Mouse (Mus musculus): ENCODE measurements around the gene Nsun7.
"Not testable (repeated sequence)": the region's sequence is repeated elsewhere in the genome, so short reads cannot be mapped to it uniquely, and the experiment has no call there.

Nsun7 gene

DNA sequence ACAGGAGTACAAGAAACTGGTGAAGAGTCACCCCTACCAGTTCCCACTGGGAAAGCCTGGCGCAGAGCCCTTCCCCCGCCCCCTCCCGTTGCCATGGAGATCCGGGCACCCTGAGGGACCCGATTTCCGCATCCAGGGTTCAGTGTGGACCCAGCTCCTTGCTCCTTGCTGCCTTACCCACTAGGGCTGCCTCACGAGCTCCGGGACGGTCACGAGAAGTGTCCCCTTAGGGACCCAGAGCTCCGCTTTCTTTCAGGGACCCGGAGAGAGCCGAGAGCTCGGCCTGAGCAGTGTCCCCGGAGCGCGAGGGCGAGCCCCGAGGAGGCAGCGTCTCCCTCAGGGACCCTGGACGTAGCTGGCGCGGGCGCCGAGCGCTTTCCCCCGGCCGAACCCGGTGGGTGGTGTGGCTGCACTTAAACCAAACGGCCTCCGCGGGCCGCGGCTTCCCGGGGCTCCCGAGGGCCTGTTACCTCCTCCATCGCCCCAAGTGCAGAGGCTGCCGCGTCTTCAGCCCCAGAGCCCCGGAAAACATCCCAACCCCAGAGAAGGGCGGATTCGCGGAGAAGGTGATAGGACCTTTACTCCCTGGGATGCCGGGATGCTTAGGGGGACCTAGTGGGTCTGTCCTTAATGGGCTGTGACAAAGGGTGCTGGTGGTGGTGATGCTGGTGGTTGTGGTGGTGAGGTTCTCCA lies at the start of gene Nsun7:
TSS of gene Nsun7 (plus strand) at position 142 of the 693 bp plus-strand sequence.
- in situ Hi-C loops (cut with MboI, MseI) = no loop called here

DNA sequence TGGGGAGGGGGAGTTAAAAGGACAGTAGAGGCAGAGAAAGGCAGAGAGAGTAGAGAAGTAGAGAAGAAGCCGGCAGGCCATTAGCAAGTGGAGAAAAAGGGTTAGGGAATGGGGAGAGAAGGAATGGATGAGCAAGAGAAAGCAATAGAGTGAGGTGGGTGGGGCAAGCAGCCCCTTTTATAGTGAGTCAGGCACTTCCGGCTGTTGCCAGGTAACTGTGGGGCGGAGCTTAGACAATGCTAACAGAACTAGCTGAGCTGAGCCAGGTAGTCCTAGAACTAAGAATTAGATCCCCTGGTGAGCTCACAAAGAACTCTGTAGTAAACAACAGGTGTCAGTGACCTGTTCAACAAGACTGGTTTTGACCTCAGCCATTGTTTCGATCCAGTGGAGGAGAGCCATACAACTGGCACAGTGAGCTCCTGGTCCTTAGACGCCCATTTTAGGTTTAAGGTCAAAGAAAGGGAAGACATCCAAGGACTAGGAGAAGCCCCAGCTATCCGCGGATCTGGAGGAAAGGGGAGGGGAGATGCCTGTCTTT lies 45.2 kb upstream of the Nsun7 start:
- in situ Hi-C loops (cut with MboI, MseI) = no loop called here

DNA sequence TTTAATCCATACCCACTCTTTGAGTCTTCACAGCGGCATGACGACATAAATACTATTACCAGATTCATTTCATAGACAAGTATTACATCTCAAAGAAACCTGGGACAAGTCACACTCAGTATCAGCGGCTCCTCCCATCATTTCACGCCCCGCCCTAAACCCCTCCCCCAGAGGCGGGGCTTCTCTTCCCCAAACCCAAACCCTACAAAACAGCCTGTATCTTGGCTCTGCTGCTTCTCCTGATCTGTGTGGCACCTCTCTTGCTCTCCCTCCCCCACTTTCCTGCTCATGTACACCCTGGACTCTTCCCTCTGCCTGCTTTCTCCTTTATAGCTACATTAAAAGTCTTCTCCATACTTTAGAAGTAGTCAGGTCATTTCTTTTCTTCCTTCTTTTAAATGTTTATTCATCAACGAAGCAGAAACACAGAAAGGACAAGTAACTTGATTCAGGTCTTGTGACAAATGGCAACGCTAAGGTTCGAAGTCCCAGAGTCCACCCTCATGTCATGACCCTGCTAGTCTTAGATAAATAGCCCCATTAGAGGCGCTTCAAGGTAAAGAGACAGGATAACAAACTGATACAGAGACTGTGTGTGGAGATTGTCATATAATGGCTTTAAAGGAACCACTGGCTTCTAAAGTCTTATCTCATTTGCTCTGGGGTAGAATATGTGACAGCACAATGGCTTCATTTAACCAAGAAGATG lies 44.0 kb upstream of the Nsun7 start:
- in situ Hi-C loops (cut with MboI, MseI) = no loop called here

DNA sequence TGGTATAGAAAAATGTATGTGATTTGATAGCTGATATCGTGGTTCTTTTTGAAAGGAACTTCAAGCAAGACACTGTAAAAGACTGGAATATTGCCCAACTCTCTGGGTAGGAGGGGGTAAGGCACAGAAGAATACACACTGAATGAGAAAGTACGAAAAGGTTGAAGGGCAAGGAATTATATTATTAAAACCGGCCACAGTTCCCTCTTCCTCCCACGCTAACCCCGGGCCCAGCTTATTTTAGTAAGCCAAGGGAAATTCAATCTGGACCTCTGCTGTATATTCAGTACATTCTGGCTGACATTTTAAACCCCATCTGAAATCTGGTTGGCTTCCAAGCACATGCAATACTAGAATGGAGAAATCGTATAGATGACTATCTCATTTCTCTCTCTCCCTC lies 40.0 kb upstream of the Nsun7 start:
- in situ Hi-C loops (cut with MboI, MseI) = no loop called here

DNA sequence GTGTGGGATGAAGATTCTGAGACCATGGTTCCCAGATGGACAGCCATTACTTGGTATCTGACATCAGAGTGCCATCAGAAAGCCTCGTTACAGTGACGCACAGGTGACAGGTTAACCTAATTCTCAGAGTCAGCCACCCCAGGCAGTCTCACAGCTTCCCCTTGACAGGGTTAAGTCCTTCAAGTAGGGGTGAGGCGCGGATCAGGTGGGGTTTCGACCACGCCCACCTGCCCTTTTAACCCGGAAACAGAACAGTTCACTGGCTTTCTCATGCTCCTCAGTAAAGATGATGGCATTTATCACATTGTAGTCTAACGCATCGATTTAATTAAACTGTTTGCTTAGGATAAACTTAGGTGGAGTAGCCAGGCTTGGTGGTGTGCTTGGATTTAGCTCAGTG lies 39.1 kb upstream of the Nsun7 start:
- in situ Hi-C loops (cut with MboI, MseI) = no loop called here

DNA sequence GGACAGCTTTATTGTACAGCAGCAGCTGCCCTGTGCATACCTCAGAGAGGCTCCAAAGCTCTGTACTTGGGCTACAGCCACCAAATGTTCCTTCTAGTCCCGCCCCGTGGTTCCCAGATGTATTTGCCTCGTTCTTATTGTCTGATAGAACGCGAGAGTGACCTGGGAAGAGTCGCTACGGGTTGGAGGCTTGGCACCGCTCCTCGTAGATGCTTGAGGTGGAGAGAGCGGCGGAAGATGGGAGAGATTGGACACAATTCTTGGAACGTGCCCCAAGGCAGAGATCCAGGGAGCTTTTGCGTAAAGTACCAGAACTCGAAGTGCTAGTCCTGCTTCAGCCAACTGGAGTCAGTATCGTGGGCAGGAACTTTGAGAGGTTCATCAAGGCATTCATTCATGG lies 36.8 kb upstream of the Nsun7 start:
- in situ Hi-C loops (cut with MboI, MseI) = no loop called here

DNA sequence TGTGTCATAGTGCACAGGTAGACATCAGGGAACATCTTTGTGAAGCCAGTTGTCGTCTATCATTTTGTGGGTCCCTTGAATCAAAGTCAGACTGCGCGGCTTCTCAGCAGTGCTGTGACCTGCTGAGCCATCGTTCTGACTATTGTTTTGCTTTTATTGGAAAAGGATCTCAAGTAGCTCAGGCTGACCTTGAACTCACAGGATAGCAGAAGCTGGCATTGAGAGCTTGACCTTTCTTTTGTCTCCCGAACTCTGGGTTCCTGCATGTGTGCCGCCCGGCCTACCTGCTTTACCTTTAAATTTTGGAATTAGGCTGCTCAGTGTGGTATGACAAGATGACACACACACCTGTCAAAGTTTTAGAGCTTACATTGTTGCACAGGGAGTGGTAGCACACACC lies 33.2 kb upstream of the Nsun7 start:
- in situ Hi-C loops (cut with MboI, MseI) = loop anchor here (5.0 to 25.0 kb wide), 2 partner anchors 64 to 239 kb away; no protein-coding TSS in a partner anchor

DNA sequence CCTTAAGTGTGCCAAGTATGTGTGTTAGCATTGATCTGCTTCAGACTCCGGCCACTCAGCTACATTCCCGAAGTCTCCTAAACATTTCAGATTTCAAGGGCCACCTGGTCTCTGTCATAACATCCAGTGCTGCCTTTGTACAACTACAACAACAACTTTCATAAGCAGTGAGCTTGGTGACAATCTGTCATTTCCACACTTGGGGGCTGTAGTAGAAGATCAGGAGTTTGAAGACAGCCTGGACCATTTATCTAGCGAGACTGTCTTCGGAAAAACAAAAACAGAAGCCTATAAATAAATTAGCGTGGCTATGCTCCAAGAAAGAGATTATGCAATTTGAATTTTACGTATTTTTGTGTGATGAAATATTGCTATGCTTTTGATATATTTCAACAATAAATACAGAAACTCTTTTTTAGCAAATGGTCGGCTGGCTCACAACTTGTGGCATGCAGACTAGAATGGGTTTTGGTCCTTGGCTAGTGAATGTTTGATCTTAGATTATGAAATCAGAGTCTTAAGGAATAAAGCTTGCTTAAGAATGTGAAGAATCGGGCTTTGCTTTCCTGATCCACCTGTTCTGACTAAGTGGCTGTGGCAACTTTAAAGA lies 27.9 kb upstream of the Nsun7 start:
- in situ Hi-C loops (cut with MboI, MseI) = loop anchor here in 1 of 2 experiments (25.0 kb wide), 1 partner anchor 244 kb away; no protein-coding TSS in a partner anchor

DNA sequence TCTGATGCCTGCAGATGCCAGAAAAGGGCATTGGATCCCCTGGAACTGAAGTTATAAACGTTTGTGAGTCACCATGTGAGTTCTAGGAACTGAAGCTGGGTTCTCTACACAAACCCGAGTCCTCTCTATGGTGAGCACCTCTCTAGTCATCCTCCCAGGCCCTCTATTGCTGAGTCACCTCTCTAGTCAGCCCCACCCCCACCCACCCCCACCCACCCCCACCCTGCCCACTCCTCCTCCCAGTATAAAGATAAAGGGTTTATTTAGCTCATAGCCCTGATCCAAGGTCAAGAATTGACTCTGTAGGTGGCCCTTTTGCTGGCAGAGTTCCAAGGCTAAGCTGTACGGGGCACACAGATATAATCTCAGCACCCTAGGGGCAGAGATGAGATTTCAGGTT lies 27.2 kb upstream of the Nsun7 start:
- in situ Hi-C loops (cut with MboI, MseI) = loop anchor here in 1 of 2 experiments (25.0 kb wide), 1 partner anchor 245 kb away; no protein-coding TSS in a partner anchor

DNA sequence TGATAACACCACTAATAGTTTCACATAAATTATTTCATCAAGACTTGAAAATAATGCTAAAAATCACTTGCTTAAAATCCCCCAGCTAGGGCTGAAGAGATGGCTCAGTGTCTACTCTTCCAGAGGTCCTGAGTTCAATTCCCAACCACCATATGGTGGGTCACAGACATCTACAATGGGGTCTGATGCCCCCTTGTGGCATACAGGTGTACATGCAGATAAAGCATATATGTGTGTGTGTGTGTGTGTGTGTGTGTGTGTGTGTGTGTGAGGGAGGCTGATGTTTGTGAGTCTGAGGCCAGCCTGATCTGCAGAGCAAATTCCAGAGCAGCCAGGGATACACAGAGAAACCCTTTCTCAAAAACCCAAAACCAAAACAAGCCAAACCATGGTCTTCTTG lies 17.8 kb upstream of the Nsun7 start:
- in situ Hi-C loops (cut with MboI, MseI) = loop anchor here in 1 of 2 experiments (25.0 kb wide), 1 partner anchor 255 kb away; no protein-coding TSS in a partner anchor

DNA sequence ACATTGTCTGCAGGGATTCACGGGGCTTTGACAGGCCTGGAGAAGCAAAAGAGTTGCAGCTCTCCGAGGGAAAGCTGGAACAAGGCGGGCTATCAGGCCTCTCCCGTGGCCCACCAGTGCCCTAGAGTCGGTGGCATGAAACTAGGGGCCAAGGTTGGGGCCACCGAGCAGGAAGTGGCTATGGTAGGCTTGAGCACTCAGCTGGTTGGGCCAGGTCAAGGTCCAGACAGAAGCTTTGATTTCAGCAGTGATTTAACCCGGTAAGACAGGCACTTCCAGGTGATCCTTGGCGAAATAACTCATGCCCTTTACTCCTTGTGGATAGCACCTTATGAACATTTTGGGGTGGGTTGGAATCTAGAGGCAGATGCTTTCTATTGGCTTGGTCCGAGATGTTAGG lies 16.2 kb upstream of the Nsun7 start:
- in situ Hi-C loops (cut with MboI, MseI) = loop anchor here in 1 of 2 experiments (25.0 kb wide), 1 partner anchor 256 kb away; no protein-coding TSS in a partner anchor

DNA sequence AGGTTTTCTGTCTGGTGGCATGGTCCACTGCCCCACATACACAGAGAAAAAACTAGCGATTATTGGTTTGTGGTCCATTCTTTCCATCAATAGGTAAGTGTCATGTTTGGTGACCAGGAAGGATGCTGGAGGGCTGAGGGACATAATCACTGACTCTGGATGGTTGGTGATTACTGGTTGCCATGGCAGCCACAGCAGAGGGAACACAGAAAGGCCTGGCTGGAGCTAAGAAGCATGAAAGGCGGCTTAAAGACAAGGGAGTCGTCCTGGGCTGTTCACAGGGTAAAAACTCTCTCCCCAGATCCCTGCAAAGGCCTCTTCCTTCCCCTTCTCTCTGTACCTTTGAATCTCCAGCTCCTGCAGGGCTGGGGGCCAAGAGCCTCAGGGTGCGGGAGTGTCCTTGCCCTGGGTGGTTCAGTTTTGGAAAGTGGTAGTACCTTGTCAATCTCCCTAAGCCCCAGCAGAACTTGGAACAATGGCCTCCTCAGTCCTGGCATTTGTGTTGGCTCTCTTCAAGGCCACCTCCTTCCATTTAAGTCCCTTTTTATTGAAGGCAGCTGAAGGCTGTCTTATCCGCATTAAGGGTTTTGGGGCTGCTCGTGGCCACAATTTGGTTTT lies 15.5 kb upstream of the Nsun7 start:
- in situ Hi-C loops (cut with MboI, MseI) = loop anchor here in 1 of 2 experiments (25.0 kb wide), 1 partner anchor 257 kb away; no protein-coding TSS in a partner anchor

DNA sequence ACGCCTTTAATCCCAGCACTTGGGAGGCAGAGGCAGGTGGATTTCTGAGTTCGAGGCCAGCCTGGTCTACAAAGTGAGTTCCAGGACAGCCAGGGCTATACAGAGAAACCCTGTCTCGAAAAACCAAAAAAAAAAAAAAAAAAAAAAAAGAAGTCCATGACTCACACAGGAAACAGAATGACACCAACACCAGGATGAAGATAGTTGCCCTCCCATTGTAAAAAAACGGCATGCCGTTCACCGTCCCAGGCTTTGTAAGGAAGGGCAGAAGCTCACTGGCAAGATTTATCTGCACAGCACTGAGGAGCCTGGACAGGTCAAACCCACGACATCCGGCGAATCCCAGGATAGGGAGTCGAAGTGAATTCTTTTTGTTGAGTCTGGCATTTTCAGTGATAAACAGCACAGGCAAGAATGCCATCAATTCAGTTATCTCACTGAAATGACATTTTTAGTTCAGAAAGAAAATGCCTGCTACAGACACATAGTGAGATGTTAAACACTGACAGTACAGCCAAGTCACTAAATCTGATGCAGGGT lies 13.7 kb upstream of the Nsun7 start:
- in situ Hi-C loops (cut with MboI, MseI) = loop anchor here in 1 of 2 experiments (25.0 kb wide), 1 partner anchor 259 kb away; no protein-coding TSS in a partner anchor

DNA sequence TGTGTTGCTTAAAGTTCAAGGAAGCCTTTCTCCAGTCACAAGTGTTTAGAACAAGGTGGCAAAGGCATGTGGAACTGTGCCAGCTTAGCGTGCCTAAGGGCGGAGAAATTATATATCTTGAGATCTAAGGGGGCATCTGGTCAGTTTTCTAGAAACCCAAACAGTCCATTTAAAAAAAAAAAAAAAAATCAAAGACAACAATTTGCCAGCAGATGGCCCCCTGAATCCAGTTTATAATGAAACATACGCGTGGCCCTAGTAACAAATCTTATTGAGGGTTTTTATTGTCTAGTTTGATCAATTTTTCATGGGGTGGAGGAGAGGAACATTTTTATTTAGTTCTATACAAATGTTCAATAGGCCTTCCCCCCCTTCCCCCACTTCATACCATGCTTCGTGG lies 6.5 kb upstream of the Nsun7 start:
- in situ Hi-C loops (cut with MboI, MseI) = no loop called here

DNA sequence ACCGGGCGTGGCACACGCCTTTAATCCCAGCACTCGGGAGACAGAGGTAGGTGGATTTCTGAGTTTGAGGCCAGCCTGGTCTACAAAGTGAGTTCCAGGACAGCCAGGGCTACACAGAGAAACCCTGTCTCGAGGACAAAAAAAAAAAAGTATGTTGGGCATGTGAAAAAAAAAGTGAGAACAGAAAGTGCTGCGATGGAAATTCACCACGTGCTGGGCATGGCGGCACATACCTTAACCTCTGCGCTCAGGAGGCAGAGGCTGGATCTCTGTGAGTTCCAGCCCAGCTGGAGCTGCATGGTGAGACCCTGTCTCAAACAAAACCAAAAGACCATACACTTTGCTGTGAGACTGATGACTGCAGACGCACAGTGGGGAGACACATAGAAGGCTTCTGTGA lies 4.7 kb upstream of the Nsun7 start:
- in situ Hi-C loops (cut with MboI, MseI) = no loop called here

DNA sequence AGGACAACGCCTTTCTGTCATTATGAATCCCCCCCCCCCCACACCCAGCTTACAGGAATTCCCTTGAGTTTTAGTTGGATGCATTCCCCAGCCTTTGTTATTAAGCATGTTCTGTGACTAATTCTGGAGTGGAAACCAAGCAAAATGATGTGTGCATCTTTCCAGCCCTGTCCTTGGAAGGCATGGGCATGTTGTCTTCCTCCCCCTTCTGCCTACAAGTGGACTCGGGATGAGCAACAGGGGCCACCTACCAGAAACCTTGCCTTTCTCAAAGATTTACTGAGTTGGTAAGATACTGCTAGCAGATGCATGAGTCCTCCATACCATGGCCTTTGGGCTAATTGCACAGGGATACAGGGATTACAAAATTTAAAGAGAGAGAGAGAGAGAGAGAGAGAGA lies 697 bp upstream of the Nsun7 start:
- in situ Hi-C loops (cut with MboI, MseI) = no loop called here

DNA sequence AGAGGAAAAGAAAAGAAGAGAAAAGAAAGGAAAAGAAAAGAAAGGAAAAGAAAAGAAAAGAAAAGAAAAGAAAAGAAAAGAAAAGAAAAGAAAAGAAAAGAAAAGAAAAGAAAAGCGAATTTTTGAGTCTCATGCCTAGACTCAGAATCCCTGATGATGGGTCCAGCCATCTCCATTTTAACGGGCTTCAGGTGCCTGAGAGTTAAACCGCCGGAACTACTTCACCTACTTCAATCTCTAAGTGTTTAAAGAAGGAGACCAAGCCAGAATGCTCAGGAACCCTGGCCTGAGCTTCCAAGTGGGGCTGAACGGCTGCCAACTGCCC lies 304 bp upstream of the Nsun7 start:
- in situ Hi-C loops (cut with MboI, MseI) = not testable (repeated sequence)

DNA sequence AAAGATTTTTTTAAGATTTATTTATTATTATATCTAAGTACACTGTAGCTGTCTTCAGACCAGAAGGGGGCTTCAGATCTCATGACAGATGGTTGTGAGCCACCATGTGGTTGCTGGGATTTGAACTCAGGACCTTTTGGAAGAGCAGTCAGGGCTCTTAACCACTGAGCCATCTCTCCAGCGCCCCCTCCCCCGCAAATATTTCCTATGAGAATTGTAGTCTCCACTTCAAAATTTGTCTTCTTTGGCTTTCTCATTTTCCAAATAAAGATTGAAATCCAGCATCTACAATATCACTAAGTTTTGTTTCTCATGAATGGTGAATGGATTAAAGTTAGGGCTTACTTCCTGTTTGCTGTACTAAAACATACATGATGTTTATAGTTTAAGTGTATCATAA lies 2.8 kb downstream of the Nsun7 start:
- in situ Hi-C loops (cut with MboI, MseI) = no loop called here

DNA sequence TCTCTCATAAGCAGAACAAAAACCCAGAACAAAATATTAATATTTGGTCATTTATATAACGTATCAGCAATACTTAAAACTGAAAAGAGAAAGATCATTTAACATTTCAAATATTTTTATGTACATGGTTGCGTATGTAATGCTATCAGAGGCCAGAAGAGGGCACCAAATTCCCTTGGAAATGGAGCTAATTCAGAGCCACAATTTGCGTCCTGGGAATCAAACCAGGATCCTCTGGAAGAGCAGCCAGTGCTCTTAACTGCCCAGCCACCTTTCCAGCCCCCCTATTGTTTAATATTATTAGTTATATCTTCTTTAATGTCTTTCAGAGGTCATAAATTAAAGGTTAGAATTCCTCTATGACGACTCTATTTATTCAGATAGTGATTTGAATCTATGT lies 3.7 kb downstream of the Nsun7 start:
- in situ Hi-C loops (cut with MboI, MseI) = no loop called here

DNA sequence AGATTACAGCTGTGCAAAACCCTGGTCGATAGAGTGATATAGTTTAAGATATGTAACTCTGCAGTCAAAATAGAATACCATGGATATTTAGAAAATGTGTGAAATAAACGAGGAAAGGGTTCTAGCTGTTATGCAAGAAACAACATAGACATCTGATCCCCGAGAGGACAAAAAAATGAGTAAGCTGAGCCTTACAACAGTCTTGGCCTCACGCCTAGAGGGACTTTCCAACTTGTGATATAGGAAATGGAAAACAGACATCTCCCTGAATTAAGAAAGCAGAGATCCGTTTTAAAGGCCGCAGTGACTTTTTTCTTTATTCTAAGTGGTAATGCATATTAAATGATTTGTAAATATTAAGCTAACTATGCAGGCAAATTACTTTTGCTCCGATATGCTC lies 9.9 kb downstream of the Nsun7 start:
- in situ Hi-C loops (cut with MboI, MseI) = no loop called here

DNA sequence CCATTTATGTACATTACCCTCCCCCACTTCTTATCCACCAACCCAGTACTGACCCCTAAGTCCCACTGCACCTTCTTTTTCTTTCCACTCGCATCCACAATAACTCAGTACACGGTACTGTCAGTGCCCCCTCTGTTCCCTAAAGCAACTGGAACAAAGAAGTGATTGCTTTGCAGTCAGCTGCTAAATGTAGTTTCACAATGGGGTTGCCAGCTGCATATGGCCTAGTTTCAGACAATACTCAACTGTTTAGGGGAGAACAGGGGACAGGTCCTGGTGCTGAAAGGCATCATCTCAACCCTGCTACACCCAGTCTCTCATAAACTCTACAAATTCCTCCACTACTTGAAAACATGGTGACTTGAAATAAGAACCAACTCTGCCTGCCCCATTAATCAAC lies 11.4 kb downstream of the Nsun7 start:
- in situ Hi-C loops (cut with MboI, MseI) = no loop called here

DNA sequence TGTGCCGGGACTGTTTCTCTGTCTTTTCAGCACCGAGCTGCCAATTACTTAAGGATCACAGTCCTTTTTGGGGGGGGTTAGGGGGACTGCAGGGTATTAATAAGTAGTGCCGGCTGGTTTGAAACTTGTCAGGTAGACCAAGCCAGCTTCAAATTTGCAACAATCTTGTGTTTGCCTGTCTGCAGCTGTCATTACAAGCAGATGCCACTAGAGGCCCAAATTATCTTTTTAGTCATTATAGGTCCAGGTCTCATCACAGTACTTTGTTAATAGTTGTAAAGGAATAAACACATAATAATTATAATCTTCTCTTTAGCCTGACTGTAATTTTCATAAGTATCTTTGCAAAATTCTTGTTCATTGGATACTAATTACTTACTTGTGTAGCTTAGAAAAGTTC lies 14.7 kb downstream of the Nsun7 start:
- in situ Hi-C loops (cut with MboI, MseI) = no loop called here
